Mouse (Mus musculus): ENCODE data around the gene Sos1. TPM values are rescaled to one million over a fixed set of nuclear protein-coding genes. Genes with fewer than 3 reads are reported as not detected.
A peak's percentile ranks its signal among the peaks of the same experiment; 100 is the strongest.
"Not testable (repeated sequence)": the region's sequence is repeated elsewhere in the genome, so short reads cannot be mapped to it uniquely, and the experiment has no call there.

Sos1 gene
- polyA plus RNA-seq, 1 experiment, result 32.9 TPM

GRCm38 (mm10) chr17:80390024-80390423 is 90.2 kb downstream of the Sos1 start:
- H3K27ac ChIP-seq (ENCODE audit: insufficient read depth, low read length), result no peak overlapping the region
- TF ChIP-seq POLR2A (IDR thresholded peaks at IDR 0.05; ENCODE audit: low read depth, low read length) (no peak), CTCF (IDR thresholded peaks at IDR 0.05; ENCODE audit: borderline replicate concordance, insufficient read depth, low read length) (no peak)
- H3K4me1 ChIP-seq (ENCODE audit: control insufficient read depth, insufficient read depth, low read length), result no peaks in the 10 kb centered on the region
- H3K4me3 ChIP-seq (ENCODE audit: insufficient read depth, low read length), result no peak overlapping the region

GRCm38 (mm10) chr17:80385671-80386070 is 94.6 kb downstream of the Sos1 start:
- TF ChIP-seq POLR2A (IDR thresholded peaks at IDR 0.05; ENCODE audit: low read depth, low read length), result no peak
- H3K4me3 ChIP-seq (ENCODE audit: insufficient read depth, low read length), result no peak overlapping the region

GRCm38 (mm10) chr17:80378386-80378785 is 101.9 kb downstream of the Sos1 start:
- H3K4me1 ChIP-seq (ENCODE audit: control insufficient read depth, insufficient read depth, low read length); H3K4me3 ChIP-seq (ENCODE audit: insufficient read depth, low read length); H3K27ac ChIP-seq (ENCODE audit: insufficient read depth, low read length): not testable (repeated sequence)

More at GRCm38 (mm10) chr17:80385671-80386070, 94.6 kb downstream of the Sos1 start:
- Histone ChIP-seq H3K27ac (ENCODE audit: insufficient read depth, low read length) (no peak overlapping the region), H3K4me1 (ENCODE audit: control insufficient read depth, insufficient read depth, low read length) (no peaks in the 10 kb centered on the region)

- TF ChIP-seq CTCF (IDR thresholded peaks at IDR 0.05; ENCODE audit: borderline replicate concordance, insufficient read depth, low read length) (no peak), POLR2A (IDR thresholded peaks at IDR 0.05; ENCODE audit: low read depth, low read length) (no peak)
- H3K4me1 ChIP-seq (ENCODE audit: control insufficient read depth, insufficient read depth, low read length), result no peaks in the 10 kb centered on the region
- H3K27ac ChIP-seq (ENCODE audit: insufficient read depth, low read length), result no peak overlapping the region
- no peak overlapping the region for H3K4me3 ChIP-seq (ENCODE audit: insufficient read depth, low read length)
Observed at GRCm38 (mm10) chr17:80373726-80374096, 106.5 kb downstream of the Sos1 start.

GRCm38 (mm10) chr17:80372989-80373725 is 107.1 kb downstream of the Sos1 start, which contains the start of gene Gm10190:
TSS of gene Gm10190 (minus strand) at chr17:80373541.
- no peaks in the 10 kb centered on the region for H3K4me1 ChIP-seq (ENCODE audit: control insufficient read depth, insufficient read depth, low read length)
- H3K4me3 ChIP-seq (ENCODE audit: insufficient read depth, low read length), result peak within 1 kb of the TSS; percentile 6; the same call in 1 of the 2 replicates
- TF ChIP-seq CTCF (IDR thresholded peaks at IDR 0.05; ENCODE audit: borderline replicate concordance, insufficient read depth, low read length) (no peak), POLR2A (IDR thresholded peaks at IDR 0.05; ENCODE audit: low read depth, low read length) (peak; percentile 89)
- no peak within 1 kb of the TSS for H3K27ac ChIP-seq (ENCODE audit: insufficient read depth, low read length)

GRCm38 (mm10) chr17:80368606-80369005 is 111.6 kb downstream of the Sos1 start:
- no peaks in the 10 kb centered on the region for H3K4me1 ChIP-seq (ENCODE audit: control insufficient read depth, insufficient read depth, low read length)
- TF ChIP-seq POLR2A (IDR thresholded peaks at IDR 0.05; ENCODE audit: low read depth, low read length), result no peak
- no peak overlapping the region for H3K4me3 ChIP-seq (ENCODE audit: insufficient read depth, low read length)
- no peak overlapping the region for H3K27ac ChIP-seq (ENCODE audit: insufficient read depth, low read length)

GRCm38 (mm10) chr17:80367276-80367675 is 113.0 kb downstream of the Sos1 start:
- TF ChIP-seq CTCF (IDR thresholded peaks at IDR 0.05; ENCODE audit: borderline replicate concordance, insufficient read depth, low read length), result no peak
- no peak for TF ChIP-seq POLR2A (IDR thresholded peaks at IDR 0.05; ENCODE audit: low read depth, low read length)
- no peak overlapping the region for H3K4me3 ChIP-seq (ENCODE audit: insufficient read depth, low read length)
- H3K4me1 ChIP-seq (ENCODE audit: control insufficient read depth, insufficient read depth, low read length), result no peaks in the 10 kb centered on the region
- no peak overlapping the region for H3K27ac ChIP-seq (ENCODE audit: insufficient read depth, low read length)

- TF ChIP-seq POLR2A (IDR thresholded peaks at IDR 0.05; ENCODE audit: low read depth, low read length), result no peak
- no peak for TF ChIP-seq CTCF (IDR thresholded peaks at IDR 0.05; ENCODE audit: borderline replicate concordance, insufficient read depth, low read length)
- Histone ChIP-seq H3K27ac (ENCODE audit: insufficient read depth, low read length) (no peak overlapping the region), H3K4me1 (ENCODE audit: control insufficient read depth, insufficient read depth, low read length) (no peaks in the 10 kb centered on the region), H3K4me3 (ENCODE audit: insufficient read depth, low read length) (no peak overlapping the region)
Observed at GRCm38 (mm10) chr17:80360245-80360644, 120.0 kb downstream of the Sos1 start.

GRCm38 (mm10) chr17:80347234-80347633 is 133.0 kb downstream of the Sos1 start:
- H3K4me1 ChIP-seq (ENCODE audit: control insufficient read depth, insufficient read depth, low read length), result peaks cover 10% of the 10 kb centered on the region
- TF ChIP-seq POLR2A (IDR thresholded peaks at IDR 0.05; ENCODE audit: low read depth, low read length) (no peak), CTCF (IDR thresholded peaks at IDR 0.05; ENCODE audit: borderline replicate concordance, insufficient read depth, low read length) (no peak)
- H3K27ac ChIP-seq (ENCODE audit: insufficient read depth, low read length), result peak overlapping the region; percentile 49; the same call in 1 of the 2 replicates
- H3K4me3 ChIP-seq (ENCODE audit: insufficient read depth, low read length), result no peak overlapping the region

GRCm38 (mm10) chr17:80346591-80347125 is 133.6 kb downstream of the Sos1 start:
- peaks cover 10% of the 10 kb centered on the region for H3K4me1 ChIP-seq (ENCODE audit: control insufficient read depth, insufficient read depth, low read length)
- TF ChIP-seq POLR2A (IDR thresholded peaks at IDR 0.05; ENCODE audit: low read depth, low read length) (no peak), CTCF (IDR thresholded peaks at IDR 0.05; ENCODE audit: borderline replicate concordance, insufficient read depth, low read length) (no peak)
- H3K4me3 ChIP-seq (ENCODE audit: insufficient read depth, low read length), result no peak overlapping the region
- 0 out of 2 replicates have a peak overlapping the region, but pooled peaks have one; percentile 49 for H3K27ac ChIP-seq (ENCODE audit: insufficient read depth, low read length)
